Mouse (Mus musculus): ENCODE data around the gene Sbk1. TPM values are rescaled to one million over a fixed set of nuclear protein-coding genes. Genes with fewer than 3 reads are reported as not detected.

The Sbk1 gene
- polyA plus RNA-seq, 1 experiment from 2014 or later, result 391 TPM

- Histone ChIP-seq H3K4me3 (replicated peaks; ENCODE audit: low read depth, low read length) (no peak overlapping the region), H3K4me2 (ENCODE audit: low read length) (no peak overlapping the region), H3K27me3 (ENCODE audit: control insufficient read depth, insufficient read depth, low read length) (no peaks in the 10 kb centered on the region), H3K9ac (replicated peaks; ENCODE audit: low read length) (no peak overlapping the region), H3K27ac (replicated peaks; ENCODE audit: low read depth, low read length) (no peak overlapping the region), H3K4me1 (ENCODE audit: control insufficient read depth, insufficient read depth, low read length) (no peaks in the 10 kb centered on the region), H3K36me3 (ENCODE audit: control insufficient read depth, insufficient read depth, low read length) (no peaks in the 10 kb centered on the region), H3K9me3 (ENCODE audit: control insufficient read depth, low read length) (no peaks in the 10 kb centered on the region)
- ATAC-seq (ENCODE audit: low FRiP score, low TSS enrichment) (no peak), DNase-seq (no peak)
- WGBS, result 85% methylated on average over 14 of the region's 14 CpGs
Measured at GRCm38 (mm10) chr7:126240814-126241360, 31.5 kb upstream of the Sbk1 start.

GRCm38 (mm10) chr7:126244168-126244750 is 28.2 kb upstream of the Sbk1 start:
- Histone ChIP-seq H3K27ac (replicated peaks; ENCODE audit: low read depth, low read length) (no peak overlapping the region), H3K36me3 (ENCODE audit: control insufficient read depth, insufficient read depth, low read length) (no peaks in the 10 kb centered on the region), H3K4me2 (ENCODE audit: low read length) (no peak overlapping the region), H3K4me3 (replicated peaks; ENCODE audit: low read depth, low read length) (no peak overlapping the region), H3K9ac (replicated peaks; ENCODE audit: low read length) (no peak overlapping the region), H3K4me1 (ENCODE audit: control insufficient read depth, insufficient read depth, low read length) (0 out of 2 replicates have a peak, but pooled peaks cover 4% of the 10 kb centered on the region), H3K9me3 (ENCODE audit: control insufficient read depth, low read length) (no peaks in the 10 kb centered on the region), H3K27me3 (ENCODE audit: control insufficient read depth, insufficient read depth, low read length) (no peaks in the 10 kb centered on the region)
- no peak for DNase-seq
- ATAC-seq (ENCODE audit: low FRiP score, low TSS enrichment), result no peak
- 72% methylated on average over 6 of the region's 6 CpGs for WGBS

DNA sequence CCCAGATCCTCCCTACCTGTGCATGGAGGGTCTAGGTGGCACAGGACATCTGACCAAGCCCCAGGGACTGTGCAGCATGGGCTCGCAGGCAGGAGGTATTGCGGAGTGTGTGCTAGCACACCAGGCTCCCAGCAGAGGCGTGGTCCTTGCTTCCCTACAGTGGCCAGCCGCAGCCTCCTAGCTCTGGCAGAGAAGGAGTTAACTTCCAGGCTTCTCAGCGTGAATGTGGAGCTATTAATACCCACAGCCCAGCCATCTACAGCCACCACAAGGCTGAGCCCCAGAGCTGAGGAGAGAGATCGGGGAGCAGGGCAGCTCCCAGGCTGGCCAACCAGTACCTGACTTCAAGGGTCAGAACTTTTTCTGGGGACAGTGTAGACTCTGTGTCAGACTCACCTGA is 24.3 kb upstream of the Sbk1 start:
- Histone ChIP-seq H3K9me3 (ENCODE audit: control insufficient read depth, low read length) (no peaks in the 10 kb centered on the region), H3K36me3 (ENCODE audit: control insufficient read depth, insufficient read depth, low read length) (no peaks in the 10 kb centered on the region), H3K27me3 (ENCODE audit: control insufficient read depth, insufficient read depth, low read length) (no peaks in the 10 kb centered on the region), H3K9ac (replicated peaks; ENCODE audit: low read length) (no peak overlapping the region; the same call in 1 of the 2 replicates), H3K4me2 (ENCODE audit: low read length) (peak overlapping the region; percentile 17), H3K4me1 (ENCODE audit: control insufficient read depth, insufficient read depth, low read length) (0 out of 2 replicates have a peak, but pooled peaks cover 4% of the 10 kb centered on the region), H3K4me3 (replicated peaks; ENCODE audit: low read depth, low read length) (no peak overlapping the region), H3K27ac (replicated peaks; ENCODE audit: low read depth, low read length) (no peak overlapping the region)
- no peak for ATAC-seq (ENCODE audit: low FRiP score, low TSS enrichment)
- WGBS, result 6% methylated on average over 6 of the region's 6 CpGs
- DNase-seq, result peak; percentile 50

DNA sequence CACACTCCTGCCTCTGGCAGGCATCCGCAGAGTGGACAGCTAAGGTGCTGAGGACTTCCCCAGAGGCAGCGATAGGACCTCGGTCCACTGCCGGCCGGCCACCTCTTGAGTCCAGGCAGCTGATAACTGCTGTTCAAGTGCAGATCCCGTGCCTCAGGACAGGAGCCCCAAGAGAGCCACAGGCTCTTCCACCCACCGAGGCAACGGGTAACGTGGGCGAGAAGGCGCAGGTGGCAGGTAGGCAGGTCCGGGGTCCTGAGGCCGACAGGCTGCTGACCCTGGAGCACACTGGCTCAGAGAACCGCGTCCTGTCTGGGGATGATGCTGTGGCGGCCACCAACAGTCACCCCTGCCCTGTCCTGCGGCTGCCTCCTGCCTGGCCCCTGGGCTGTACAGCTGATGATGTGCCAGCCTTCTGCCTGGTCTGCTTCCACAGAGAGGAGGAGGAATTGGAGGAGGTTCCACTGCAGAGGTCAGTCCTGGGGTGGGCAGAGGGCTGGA is 23.7 kb upstream of the Sbk1 start:
- Histone ChIP-seq H3K9me3 (ENCODE audit: control insufficient read depth, low read length) (no peaks in the 10 kb centered on the region), H3K4me1 (ENCODE audit: control insufficient read depth, insufficient read depth, low read length) (0 out of 2 replicates have a peak, but pooled peaks cover 4% of the 10 kb centered on the region), H3K4me2 (ENCODE audit: low read length) (no peak overlapping the region; the same call in 1 of the 2 replicates), H3K27ac (replicated peaks; ENCODE audit: low read depth, low read length) (no peak overlapping the region), H3K27me3 (ENCODE audit: control insufficient read depth, insufficient read depth, low read length) (no peaks in the 10 kb centered on the region), H3K4me3 (replicated peaks; ENCODE audit: low read depth, low read length) (no peak overlapping the region), H3K36me3 (ENCODE audit: control insufficient read depth, insufficient read depth, low read length) (no peaks in the 10 kb centered on the region), H3K9ac (replicated peaks; ENCODE audit: low read length) (no peak overlapping the region)
- DNase-seq, result no peak
- ATAC-seq (ENCODE audit: low FRiP score, low TSS enrichment), result no peak
- 51% methylated on average over 17 of the region's 17 CpGs for WGBS

DNA sequence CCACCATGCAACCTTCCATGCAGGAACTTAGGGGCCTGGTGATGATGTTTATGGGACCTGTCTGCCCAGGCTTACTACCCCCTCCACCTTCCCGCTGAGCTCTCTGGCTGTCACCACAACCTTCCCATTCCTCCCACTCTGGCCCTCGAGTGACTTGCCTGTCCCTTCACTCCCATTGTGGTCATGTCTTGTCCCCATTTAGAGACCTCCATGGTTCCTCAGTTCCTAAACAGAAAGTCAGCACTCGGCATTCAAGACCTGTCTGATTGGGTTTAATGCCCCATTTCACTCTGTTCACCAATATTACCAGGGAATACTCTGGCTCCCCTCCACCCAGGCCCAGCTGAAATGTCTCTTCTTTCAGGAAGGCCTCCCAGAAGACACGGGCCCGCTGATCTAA is 23.3 kb upstream of the Sbk1 start:
- no peaks in the 10 kb centered on the region for H3K36me3 ChIP-seq (ENCODE audit: control insufficient read depth, insufficient read depth, low read length)
- H3K4me1 ChIP-seq (ENCODE audit: control insufficient read depth, insufficient read depth, low read length), result 0 out of 2 replicates have a peak, but pooled peaks cover 4% of the 10 kb centered on the region
- WGBS, result 65% methylated on average over 5 of the region's 5 CpGs
- H3K9ac ChIP-seq (replicated peaks; ENCODE audit: low read length), result no peak overlapping the region
- no peaks in the 10 kb centered on the region for H3K27me3 ChIP-seq (ENCODE audit: control insufficient read depth, insufficient read depth, low read length)
- no peak overlapping the region for H3K27ac ChIP-seq (replicated peaks; ENCODE audit: low read depth, low read length)
- no peak overlapping the region for H3K4me3 ChIP-seq (replicated peaks; ENCODE audit: low read depth, low read length)
- no peak for ATAC-seq (ENCODE audit: low FRiP score, low TSS enrichment)
- H3K4me2 ChIP-seq (ENCODE audit: low read length), result no peak overlapping the region
- no peak for DNase-seq
- no peaks in the 10 kb centered on the region for H3K9me3 ChIP-seq (ENCODE audit: control insufficient read depth, low read length)

- Histone ChIP-seq H3K4me1 (ENCODE audit: control insufficient read depth, insufficient read depth, low read length) (0 out of 2 replicates have a peak, but pooled peaks cover 4% of the 10 kb centered on the region), H3K27ac (replicated peaks; ENCODE audit: low read depth, low read length) (no peak overlapping the region), H3K9ac (replicated peaks; ENCODE audit: low read length) (no peak overlapping the region), H3K9me3 (ENCODE audit: control insufficient read depth, low read length) (no peaks in the 10 kb centered on the region), H3K4me2 (ENCODE audit: low read length) (no peak overlapping the region), H3K36me3 (ENCODE audit: control insufficient read depth, insufficient read depth, low read length) (no peaks in the 10 kb centered on the region), H3K27me3 (ENCODE audit: control insufficient read depth, insufficient read depth, low read length) (no peaks in the 10 kb centered on the region), H3K4me3 (replicated peaks; ENCODE audit: low read depth, low read length) (no peak overlapping the region)
- DNase-seq, result no peak
- no peak for ATAC-seq (ENCODE audit: low FRiP score, low TSS enrichment)
- WGBS, result 86% methylated on average over 3 of the region's 3 CpGs
Measured at GRCm38 (mm10) chr7:126249986-126250385, 22.4 kb upstream of the Sbk1 start.

DNA sequence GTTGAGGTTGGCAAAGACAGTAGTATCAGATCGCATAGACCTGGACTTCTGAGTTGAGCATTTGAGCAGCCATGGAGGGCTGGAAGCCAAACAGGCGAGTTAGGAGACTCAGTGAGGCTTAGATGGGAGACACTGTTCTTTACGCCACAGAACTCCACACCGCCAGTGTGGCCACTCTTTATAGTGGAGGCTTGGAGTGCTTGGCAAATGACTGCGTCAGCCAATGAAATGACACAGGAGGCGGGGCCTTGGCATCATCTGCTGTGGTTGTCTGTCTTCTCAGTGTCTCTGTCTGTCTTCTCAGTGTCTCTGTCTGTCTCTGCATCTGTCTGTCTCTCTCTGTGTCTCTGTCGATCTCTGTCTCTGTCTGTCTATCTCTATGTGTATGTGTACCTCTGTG is 21.9 kb upstream of the Sbk1 start:
- ATAC-seq (ENCODE audit: low FRiP score, low TSS enrichment) (no peak), DNase-seq (no peak)
- WGBS, result 88% methylated on average over 7 of the region's 7 CpGs
- Histone ChIP-seq H3K9ac (replicated peaks; ENCODE audit: low read length) (no peak overlapping the region), H3K9me3 (ENCODE audit: control insufficient read depth, low read length) (no peaks in the 10 kb centered on the region), H3K4me2 (ENCODE audit: low read length) (no peak overlapping the region), H3K4me1 (ENCODE audit: control insufficient read depth, insufficient read depth, low read length) (0 out of 2 replicates have a peak, but pooled peaks cover 4% of the 10 kb centered on the region), H3K36me3 (ENCODE audit: control insufficient read depth, insufficient read depth, low read length) (no peaks in the 10 kb centered on the region), H3K4me3 (replicated peaks; ENCODE audit: low read depth, low read length) (no peak overlapping the region), H3K27ac (replicated peaks; ENCODE audit: low read depth, low read length) (no peak overlapping the region), H3K27me3 (ENCODE audit: control insufficient read depth, insufficient read depth, low read length) (no peaks in the 10 kb centered on the region)

DNA sequence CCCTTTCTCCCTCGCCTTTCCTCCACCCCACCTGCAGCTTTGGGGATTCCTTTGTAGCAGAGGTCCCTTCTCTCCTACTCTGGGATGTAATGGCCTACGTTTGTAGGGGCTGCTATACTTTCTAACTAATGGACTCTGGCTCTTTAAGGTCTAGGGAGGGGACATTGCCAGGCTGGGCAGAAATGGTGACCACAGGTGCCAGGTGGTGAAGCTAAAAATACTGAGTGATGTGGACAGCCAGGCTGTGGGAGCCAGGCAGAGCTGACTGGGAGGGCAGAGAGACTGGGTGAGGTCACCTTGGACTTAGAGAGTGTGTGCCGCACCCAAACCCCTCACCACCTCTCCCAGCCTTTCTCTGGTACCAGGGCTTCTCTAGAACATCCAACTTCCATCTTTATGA is 20.7 kb upstream of the Sbk1 start:
- no peak for DNase-seq
- WGBS, result 62% methylated on average over 3 of the region's 3 CpGs
- Histone ChIP-seq H3K27ac (replicated peaks; ENCODE audit: low read depth, low read length) (no peak overlapping the region), H3K4me3 (replicated peaks; ENCODE audit: low read depth, low read length) (no peak overlapping the region), H3K36me3 (ENCODE audit: control insufficient read depth, insufficient read depth, low read length) (no peaks in the 10 kb centered on the region), H3K4me2 (ENCODE audit: low read length) (no peak overlapping the region), H3K9ac (replicated peaks; ENCODE audit: low read length) (no peak overlapping the region), H3K4me1 (ENCODE audit: control insufficient read depth, insufficient read depth, low read length) (0 out of 2 replicates have a peak, but pooled peaks cover 4% of the 10 kb centered on the region), H3K9me3 (ENCODE audit: control insufficient read depth, low read length) (no peaks in the 10 kb centered on the region), H3K27me3 (ENCODE audit: control insufficient read depth, insufficient read depth, low read length) (no peaks in the 10 kb centered on the region)
- no peak for ATAC-seq (ENCODE audit: low FRiP score, low TSS enrichment)

- no peaks in the 10 kb centered on the region for H3K9me3 ChIP-seq (ENCODE audit: control insufficient read depth, low read length)
- H3K27ac ChIP-seq (replicated peaks; ENCODE audit: low read depth, low read length), result no peak overlapping the region
- no peak for ATAC-seq (ENCODE audit: low FRiP score, low TSS enrichment)
- no peaks in the 10 kb centered on the region for H3K36me3 ChIP-seq (ENCODE audit: control insufficient read depth, insufficient read depth, low read length)
- H3K4me2 ChIP-seq (ENCODE audit: low read length), result no peak overlapping the region
- 0 out of 2 replicates have a peak, but pooled peaks cover 4% of the 10 kb centered on the region for H3K4me1 ChIP-seq (ENCODE audit: control insufficient read depth, insufficient read depth, low read length)
- no peak overlapping the region for H3K9ac ChIP-seq (replicated peaks; ENCODE audit: low read length)
- WGBS, result 91% methylated on average over 5 of the region's 5 CpGs
- DNase-seq, result no peak
- no peak overlapping the region for H3K4me3 ChIP-seq (replicated peaks; ENCODE audit: low read depth, low read length)
- no peaks in the 10 kb centered on the region for H3K27me3 ChIP-seq (ENCODE audit: control insufficient read depth, insufficient read depth, low read length)
Measured at GRCm38 (mm10) chr7:126252230-126252629, 20.2 kb upstream of the Sbk1 start.

Measured in midbrain, embryonic 14.5 days (tissue).